Mouse (Mus musculus): ENCODE data around the gene Tagln2.

GRCm38 (mm10) chr1:172482518-172483360 is 17.1 kb upstream of the Tagln2 start:
- no peak for TF ChIP-seq POLR2A (IDR thresholded peaks at IDR 0.05; ENCODE audit: extremely low read depth, insufficient read depth, low read length)
- TF ChIP-seq CTCF (IDR thresholded peaks at IDR 0.05; ENCODE audit: extremely low read depth, insufficient read depth, low read length), result no peak

All from cortical plate, adult 2 months (tissue).